Mouse (Mus musculus) liver, postnatal 0 days (tissue): ENCODE results near the gene Dnaic2. TPM values are rescaled to one million over a fixed set of nuclear protein-coding genes. Genes with fewer than 3 reads are reported as not detected.

ENCODE experiments used
- ATAC-seq: fragments of 200-750 bp; cut with Nextera tagmentation; 2 replicates; pipeline ENCODE4 v1.8.0; 2017; ENCODE audit warnings: mild to moderate bottlenecking, moderate library complexity
- DNase-seq: peaks from one replicate; pipeline ENCODE4 v3.0.0-alpha.2; 2016
- H3K27ac ChIP-seq: fragments of 300-500 bp; sonication (generic); 2 replicates; pipeline ENCODE4 v1.5.1; 2014; ENCODE audit warnings: antibody characterized with exemption, moderate library complexity, mild to moderate bottlenecking, low read depth
- H3K27me3 ChIP-seq: fragments of 300-500 bp; sonication (generic); 2 replicates; pipeline ENCODE4 v1.6.1; 2014; ENCODE audit warnings: low read length, control low read depth, mixed read lengths; ENCODE audit not compliant: insufficient read depth
- H3K36me3 ChIP-seq: fragments of 300-500 bp; sonication (generic); replicated peaks from 2 replicates; pipeline ENCODE4 v1.6.1; 2014; ENCODE audit warnings: mild to moderate bottlenecking, control low read depth, low read length, moderate library complexity, mixed read lengths; ENCODE audit not compliant: insufficient read depth
- H3K4me1 ChIP-seq: fragments of 300-500 bp; sonication (generic); 2 replicates; pipeline ENCODE4 v1.6.1; 2014; ENCODE audit warnings: antibody characterized with exemption, mild to moderate bottlenecking, control low read depth; ENCODE audit not compliant: insufficient read depth
- H3K4me2 ChIP-seq: fragments of 300-500 bp; sonication (generic); 2 replicates; pipeline ENCODE4 v1.6.1; 2014; ENCODE audit warnings: low read depth, mild to moderate bottlenecking, low read length, moderate library complexity, mixed read lengths
- H3K4me3 ChIP-seq: fragments of 300-500 bp; sonication (generic); 2 replicates; pipeline ENCODE4 v1.5.1; 2014; ENCODE audit warnings: low read depth, low read length
- H3K9ac ChIP-seq: fragments of 300-500 bp; sonication (generic); replicated peaks from 2 replicates; pipeline ENCODE4 v1.6.1; 2014; ENCODE audit warnings: mild to moderate bottlenecking, moderate library complexity
- H3K9me3 ChIP-seq: fragments of 300-500 bp; sonication (generic); 2 replicates; pipeline ENCODE4 v1.6.1; 2016; ENCODE audit warnings: mild to moderate bottlenecking, control low read depth, low read length, mixed read lengths
- CTCF ChIP-seq: sonication (generic); IDR thresholded peaks from 2 replicates; pipeline ENCODE4 v1.5.1; 2016; ENCODE audit warnings: antibody characterized with exemption, low read depth
- EP300 ChIP-seq: IDR thresholded peaks from 2 replicates; pipeline ENCODE4 v1.6.1; 2016; ENCODE audit warnings: antibody characterized with exemption, low read depth, mild to moderate bottlenecking
- WGBS: fragments of 180-500 bp; shearing (Covaris S2); extraction: QIAGEN DNeasy Blood & Tissue Kit; methylation state at CpG from one replicate; pipeline ENCODE4 v1.1.7; 2014; ENCODE audit not compliant: insufficient replicate concordance; 5-methylcytosine and 5-hydroxymethylcytosine counted together
- polyA plus RNA-seq: library from polyadenylated mRNA; unstranded; fragments of >200 nt; fragmentation: Nextera tagmentation; extraction: Ambion mirVana; gene quantifications from 2 replicates; pipeline ENCODE4 v1.2.1, GENCODE M21; 2015

Dnaic2 gene
- polyA plus RNA-seq, 1 experiment from 2014 or later: 0.13 TPM

- WGBS: 62% methylated on average over 2 of the region's 2 CpGs
- H3K9ac ChIP-seq: no peak overlapping the region
- no peak overlapping the region for H3K27ac ChIP-seq
- DNase-seq (no peak), ATAC-seq (no peak)
- TF ChIP-seq EP300: no peak
- no peak for TF ChIP-seq CTCF
- no peak overlapping the region for H3K4me2 ChIP-seq
- no peak overlapping the region for H3K4me3 ChIP-seq
- no peaks in the 10 kb centered on the region for H3K36me3 ChIP-seq
- no peaks in the 10 kb centered on the region for H3K4me1 ChIP-seq
- H3K27me3 ChIP-seq: no peaks in the 10 kb centered on the region
- H3K9me3 ChIP-seq: no peaks in the 10 kb centered on the region
Measured at GRCm38 (mm10) chr11:114736111-114736510, 8.9 kb downstream of the Dnaic2 start.

GRCm38 (mm10) chr11:114736913-114737624 is 9.9 kb downstream of the Dnaic2 start:
- Histone ChIP-seq H3K4me3 (no peak overlapping the region), H3K4me1 (no peaks in the 10 kb centered on the region), H3K9me3 (no peaks in the 10 kb centered on the region), H3K4me2 (no peak overlapping the region), H3K27me3 (no peaks in the 10 kb centered on the region), H3K9ac (no peak overlapping the region), H3K27ac (no peak overlapping the region), H3K36me3 (no peaks in the 10 kb centered on the region)
- WGBS: 52% methylated on average over 11 of the region's 11 CpGs
- DNase-seq (peak; percentile 48), ATAC-seq (no peak)
- TF ChIP-seq CTCF (peak; percentile 69), EP300 (no peak)

GRCm38 (mm10) chr11:114740598-114740997 is 13.4 kb downstream of the Dnaic2 start:
- Histone ChIP-seq H3K9ac (no peak overlapping the region), H3K4me3 (no peak overlapping the region), H3K27me3 (no peaks in the 10 kb centered on the region), H3K4me2 (no peak overlapping the region), H3K27ac (no peak overlapping the region), H3K4me1 (no peaks in the 10 kb centered on the region), H3K9me3 (no peaks in the 10 kb centered on the region), H3K36me3 (no peaks in the 10 kb centered on the region)
- no peak for ATAC-seq
- no peak for DNase-seq
- TF ChIP-seq EP300 (no peak), CTCF (no peak)
- 42% methylated on average over 10 of the region's 10 CpGs for WGBS

GRCm38 (mm10) chr11:114741451-114741850 is 14.2 kb downstream of the Dnaic2 start:
- no peak overlapping the region for H3K27ac ChIP-seq
- H3K27me3 ChIP-seq: no peaks in the 10 kb centered on the region
- no peaks in the 10 kb centered on the region for H3K4me1 ChIP-seq
- ATAC-seq: no peak
- TF ChIP-seq CTCF (no peak), EP300 (no peak)
- 47% methylated on average over 6 of the region's 6 CpGs for WGBS
- H3K4me2 ChIP-seq: no peak overlapping the region
- no peak for DNase-seq
- no peaks in the 10 kb centered on the region for H3K36me3 ChIP-seq
- H3K9ac ChIP-seq: no peak overlapping the region
- no peaks in the 10 kb centered on the region for H3K9me3 ChIP-seq
- no peak overlapping the region for H3K4me3 ChIP-seq

GRCm38 (mm10) chr11:114745134-114745533 is 17.9 kb downstream of the Dnaic2 start:
- Histone ChIP-seq H3K4me2 (no peak overlapping the region), H3K9me3 (no peaks in the 10 kb centered on the region), H3K27ac (no peak overlapping the region), H3K4me1 (no peaks in the 10 kb centered on the region), H3K36me3 (no peaks in the 10 kb centered on the region), H3K27me3 (no peaks in the 10 kb centered on the region), H3K4me3 (no peak overlapping the region), H3K9ac (no peak overlapping the region)
- TF ChIP-seq CTCF (peak; percentile 98), EP300 (no peak)
- WGBS: 2% methylated on average over 12 of the region's 12 CpGs
- ATAC-seq: peak; percentile 65; the same call in 1 of the 2 replicates
- peak; percentile 92 for DNase-seq

- no peak overlapping the region for H3K4me2 ChIP-seq
- no peaks in the 10 kb centered on the region for H3K27me3 ChIP-seq
- DNase-seq (no peak), ATAC-seq (no peak)
- no peaks in the 10 kb centered on the region for H3K9me3 ChIP-seq
- WGBS: 46% methylated on average over 12 of the region's 12 CpGs
- no peak overlapping the region for H3K9ac ChIP-seq
- H3K27ac ChIP-seq: no peak overlapping the region
- no peaks in the 10 kb centered on the region for H3K36me3 ChIP-seq
- no peak overlapping the region for H3K4me3 ChIP-seq
- TF ChIP-seq EP300 (no peak), CTCF (no peak)
- no peaks in the 10 kb centered on the region for H3K4me1 ChIP-seq
Measured at GRCm38 (mm10) chr11:114747564-114748138, 20.4 kb downstream of the Dnaic2 start.
